Mouse (Mus musculus): ENCODE measurements at regions not wholly inside any gene's neighbourhood (a gene's known extent, or its start where the extent isn't known, plus 50 kb on each side); places are given as distances from the start of the nearest gene placed in this dataset.
"Not testable (repeated sequence)": the region's sequence is repeated elsewhere in the genome, so short reads cannot be mapped to it uniquely, and the experiment has no call there.

DNA sequence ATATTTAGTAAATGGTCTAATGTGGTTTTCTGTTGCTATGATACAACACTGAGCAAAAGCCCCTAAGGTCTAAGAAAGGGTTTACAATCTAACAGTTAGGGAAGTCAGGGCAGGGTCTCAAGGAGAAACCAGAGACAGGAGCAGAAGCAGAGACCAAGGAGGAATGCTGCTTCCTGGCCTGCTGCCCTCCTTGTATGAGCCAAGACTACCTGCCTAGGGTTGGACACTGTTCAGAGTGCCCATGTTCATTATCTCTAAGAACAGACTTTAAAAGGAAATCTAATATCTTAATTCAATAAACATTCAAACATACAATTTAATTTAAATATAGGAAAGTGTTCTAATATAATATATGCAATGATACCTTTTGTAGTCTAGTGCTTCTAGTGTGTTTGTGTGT, 63.0 kb upstream of the Tmem106b start:
- DNase-seq (ENCODE audit: low spot score in 2 of 2), result no peak

- DNase-seq (ENCODE audit: low spot score in 2 of 2), result no peak
These were observed 74.9 kb upstream of the Tmem106b start for GRCm38 (mm10) chr6:12994701-12995100.

DNA sequence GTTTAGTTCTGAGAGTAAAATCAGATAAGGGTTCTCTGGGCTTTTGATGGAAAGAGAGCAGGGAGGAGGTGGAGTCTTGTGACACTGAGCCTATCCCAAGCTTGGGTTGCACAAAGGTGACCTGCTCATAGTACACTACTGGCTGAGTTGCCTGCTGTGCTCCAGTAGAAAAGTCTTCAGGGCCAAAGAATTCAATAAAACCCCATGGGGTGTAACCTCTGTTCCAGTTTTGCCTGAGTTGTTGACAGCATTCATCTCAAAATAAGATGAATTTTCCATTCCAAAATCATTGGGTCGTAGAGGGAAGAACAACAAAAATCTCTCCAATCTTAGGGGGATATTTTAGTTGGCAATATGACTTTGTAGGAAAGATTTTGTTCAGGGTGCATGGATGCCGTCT, 75.8 kb upstream of the Tmem106b start:
- no peak for DNase-seq (ENCODE audit: low spot score in 2 of 2)

GRCm38 (mm10) chr6:12977184-12977897, 92.2 kb upstream of the Tmem106b start:
- no peak for DNase-seq (ENCODE audit: low spot score in 2 of 2)

- no peak for DNase-seq (ENCODE audit: low spot score in 2 of 2)
These were observed 98.0 kb upstream of the Tmem106b start for GRCm38 (mm10) chr6:12971604-12972003.

GRCm38 (mm10) chr6:12967291-12967690, 102.3 kb upstream of the Tmem106b start:
- DNase-seq (ENCODE audit: low spot score in 2 of 2), result no peak

- peak in 1 of 2 experiments; percentile 4 for DNase-seq (ENCODE audit: low spot score in 2 of 2)
These were observed 111.8 kb upstream of the Tmem106b start for GRCm38 (mm10) chr6:12957797-12958196.

GRCm38 (mm10) chr6:12911610-12912009, 157.9 kb upstream of the Tmem106b start:
- no peak for DNase-seq (ENCODE audit: low spot score in 2 of 2)

DNA sequence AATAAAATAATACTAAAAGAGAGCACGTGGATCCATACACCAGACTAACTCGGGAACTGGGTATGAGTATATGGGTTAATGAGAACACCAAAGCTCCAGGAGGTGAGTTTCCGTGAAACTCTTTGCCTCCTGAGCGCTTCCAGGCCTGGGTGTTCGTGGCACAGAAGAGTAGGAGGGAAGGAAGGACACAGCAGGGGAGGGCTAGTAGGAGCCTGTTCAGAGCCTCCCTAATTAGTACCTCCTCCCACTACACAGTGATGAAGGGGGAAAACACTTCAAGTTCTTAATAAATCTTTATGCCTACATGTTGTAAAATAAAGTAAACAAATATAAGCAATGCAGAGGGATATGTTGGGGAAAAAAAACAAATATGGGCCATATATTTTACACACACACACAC, 143.7 kb upstream of the Thsd7a start:
- no peak for DNase-seq (ENCODE audit: low spot score in 2 of 2)

DNA sequence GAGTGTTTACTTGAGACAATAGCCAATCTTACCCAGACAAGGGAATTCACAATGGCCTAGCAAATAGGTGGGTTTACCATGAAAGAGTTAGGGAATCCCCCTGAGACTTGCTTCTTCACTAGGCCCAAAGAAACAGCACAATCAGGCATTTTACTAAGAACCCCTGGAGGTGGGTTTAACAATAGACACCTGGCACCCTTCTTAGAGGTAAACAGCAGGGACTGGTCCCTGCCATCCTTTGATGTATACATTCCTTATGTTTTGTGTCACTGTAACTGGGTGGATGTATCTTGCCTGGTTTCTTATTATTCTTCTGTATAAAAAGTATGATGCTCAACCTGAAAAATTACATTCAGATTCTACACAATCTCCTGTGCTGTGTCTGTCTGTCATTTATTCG, 127.7 kb upstream of the Thsd7a start:
- DNase-seq (ENCODE audit: low spot score in 2 of 2), result not testable (repeated sequence)

- no peak for DNase-seq (ENCODE audit: low spot score in 2 of 2)
These were observed 127.2 kb upstream of the Thsd7a start for GRCm38 (mm10) chr6:12876366-12876765.

- no peak for DNase-seq (ENCODE audit: low spot score in 2 of 2)
These were observed 119.0 kb upstream of the Thsd7a start for GRCm38 (mm10) chr6:12868251-12868650.

GRCm38 (mm10) chr6:12852041-12852440, 102.8 kb upstream of the Thsd7a start:
- no peak for DNase-seq (ENCODE audit: low spot score in 2 of 2)

DNA sequence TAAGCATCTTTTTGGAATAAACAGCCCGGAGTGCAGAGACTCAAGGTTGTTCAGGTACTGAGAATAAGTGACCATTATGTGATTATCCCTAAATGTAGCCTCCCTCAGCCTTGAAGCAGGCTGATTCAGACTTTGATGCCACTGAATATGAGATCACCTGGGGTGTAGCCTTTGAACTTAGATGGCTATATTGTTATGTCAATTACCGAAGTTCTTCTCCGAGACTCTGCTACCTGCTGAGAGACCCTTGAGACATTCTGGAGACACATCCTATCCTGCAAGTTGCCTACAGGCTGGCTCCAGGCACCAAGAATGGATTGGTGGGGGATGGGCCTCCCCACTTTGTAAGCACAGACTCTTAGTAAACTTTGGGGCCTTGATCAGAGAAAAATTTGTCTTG, 85.9 kb upstream of the Thsd7a start:
- not testable (repeated sequence) for DNase-seq (ENCODE audit: low spot score in 2 of 2)

DNA sequence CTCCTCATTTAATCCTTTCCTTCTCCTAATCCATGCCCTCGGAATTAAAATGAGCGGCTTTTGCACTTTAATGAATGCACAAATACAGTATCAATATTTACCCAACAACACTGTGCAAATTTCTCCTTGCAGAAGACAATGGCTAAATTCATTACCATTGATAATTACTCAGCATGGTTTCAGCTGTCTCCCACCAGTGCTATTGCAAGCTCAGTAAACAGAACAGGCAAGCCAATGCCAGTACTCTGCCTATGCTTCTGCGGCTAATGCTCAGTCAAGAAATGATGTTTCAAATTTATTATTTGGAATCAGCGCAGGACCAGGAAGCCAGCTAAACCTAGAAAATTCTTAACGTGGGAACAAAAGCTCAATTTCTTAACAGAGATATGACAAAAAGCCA, 84.1 kb upstream of the Thsd7a start:
- no peak for DNase-seq (ENCODE audit: low spot score in 2 of 2)

DNA sequence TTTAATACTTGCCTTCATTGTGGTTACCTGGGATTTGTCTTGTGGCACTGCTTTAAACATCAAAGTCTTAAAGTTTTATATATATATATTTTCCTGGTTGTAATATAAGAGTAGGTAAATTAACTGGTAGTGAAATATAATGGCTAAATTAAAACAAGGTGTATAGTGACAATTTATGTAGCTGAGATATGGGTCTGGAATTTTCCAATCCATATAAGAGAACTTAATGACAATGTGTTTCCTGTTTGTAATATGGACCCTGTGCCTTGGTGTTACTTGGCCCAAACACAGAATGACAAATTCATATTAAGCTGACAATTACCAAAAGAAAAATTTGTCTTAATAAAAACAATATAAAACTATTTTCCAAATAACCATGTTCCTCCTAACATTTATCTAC, 82.7 kb upstream of the Thsd7a start:
- DNase-seq (ENCODE audit: low spot score in 2 of 2), result no peak

DNA sequence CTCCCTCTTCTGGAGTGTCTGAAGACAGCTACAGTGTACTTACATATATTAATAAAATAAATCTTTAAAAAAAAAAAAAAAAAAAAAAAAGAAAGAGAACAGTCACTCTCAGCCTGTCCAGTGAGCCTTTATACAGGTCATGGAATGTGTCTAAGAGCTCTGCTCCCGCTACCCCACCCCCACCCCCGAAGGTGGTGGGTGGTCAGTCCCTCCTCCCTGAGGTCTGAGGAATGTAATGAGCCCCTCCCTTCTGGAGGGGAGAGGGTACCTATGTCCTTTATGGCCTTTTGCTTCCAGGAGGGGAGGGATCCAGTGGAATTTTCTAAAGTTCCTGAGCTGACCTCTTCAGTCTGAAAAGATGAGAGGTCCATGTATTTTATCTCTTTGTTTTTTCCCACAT, 82.3 kb upstream of the Thsd7a start:
- no peak for DNase-seq (ENCODE audit: low spot score in 2 of 2)

- DNase-seq (ENCODE audit: low spot score in 2 of 2), result no peak
These were observed 78.5 kb upstream of the Thsd7a start for GRCm38 (mm10) chr6:12827745-12828144.

DNA sequence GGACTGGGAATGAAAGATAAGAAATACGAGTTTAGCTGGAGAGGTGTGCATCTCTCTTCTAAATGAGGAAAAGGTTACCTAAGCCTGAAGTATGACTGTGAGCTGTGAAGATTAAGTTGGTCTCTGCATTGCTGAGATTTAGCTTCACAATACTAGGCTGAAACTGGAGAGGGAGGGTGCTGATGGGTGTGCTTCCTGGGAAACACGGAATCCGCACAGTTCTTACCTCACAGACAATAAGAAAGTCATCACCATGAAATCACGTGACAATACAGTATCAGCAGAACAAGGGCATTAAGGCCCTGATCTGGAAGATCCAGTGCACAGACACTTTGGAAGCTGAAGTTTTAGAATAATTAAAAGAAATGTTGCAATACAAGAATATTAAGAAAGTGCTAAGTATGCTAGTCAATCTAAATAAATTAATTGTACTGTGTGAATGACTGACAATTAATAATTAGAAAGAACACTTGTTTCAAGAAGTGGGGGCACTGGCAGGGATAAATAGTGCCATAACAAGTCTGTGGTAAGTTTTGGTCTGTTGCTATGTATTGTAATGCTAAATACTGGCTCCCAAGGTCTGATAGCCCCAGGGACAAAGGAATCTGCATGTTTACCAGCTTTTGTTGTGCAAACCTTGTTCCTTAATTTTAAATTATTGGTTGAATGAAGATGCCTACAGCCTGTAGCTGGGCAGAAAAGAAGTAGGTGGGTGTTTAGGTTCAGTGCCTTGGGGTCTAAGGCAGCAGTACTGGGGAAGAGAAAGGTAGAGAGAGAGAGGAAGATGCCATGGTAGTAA, 66.0 kb upstream of the Thsd7a start:
- no peak for DNase-seq (ENCODE audit: low spot score in 2 of 2)

DNA sequence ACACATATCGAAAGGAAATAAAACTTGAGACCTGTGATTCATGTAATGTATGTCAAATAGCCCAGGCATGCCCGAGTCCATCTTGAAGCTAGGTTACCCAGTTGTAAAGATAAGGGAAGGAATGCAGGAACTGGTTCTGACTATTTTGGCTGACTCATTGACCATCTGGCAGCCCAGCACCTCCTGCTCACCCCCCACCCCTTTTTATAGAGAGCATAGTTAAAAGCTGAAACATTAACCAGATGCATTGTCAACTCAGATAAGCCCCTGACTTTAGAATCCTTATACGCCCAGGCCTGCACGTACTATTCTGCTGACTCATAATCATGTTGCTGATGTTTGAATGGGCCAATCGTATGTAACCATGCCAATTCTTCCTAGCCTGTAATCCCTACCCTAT, 64.6 kb upstream of the Thsd7a start:
- DNase-seq (ENCODE audit: low spot score in 2 of 2), result not testable (repeated sequence)

- no peak for DNase-seq (ENCODE audit: low spot score in 2 of 2)
These were observed 63.3 kb upstream of the Thsd7a start for GRCm38 (mm10) chr6:12812467-12812866.

DNA sequence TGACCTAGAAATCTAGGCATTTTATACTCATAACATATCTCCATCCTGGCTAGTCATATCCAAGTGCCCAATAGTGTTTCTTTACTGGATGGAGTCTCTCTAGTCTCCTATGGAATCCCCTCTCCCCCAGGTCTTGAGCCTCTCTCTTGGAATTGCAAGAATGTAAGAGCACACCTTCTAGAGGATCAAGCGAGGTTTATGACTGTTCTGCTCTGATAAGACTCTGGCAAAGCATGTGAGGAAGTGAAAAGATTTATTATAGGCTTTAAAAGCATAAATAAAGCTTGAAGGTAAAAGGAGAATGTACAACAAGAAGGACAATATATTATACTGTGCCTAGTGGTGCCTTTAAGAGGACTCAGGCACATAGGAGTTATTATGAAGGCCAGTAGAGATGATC, 62.8 kb upstream of the Thsd7a start:
- DNase-seq (ENCODE audit: low spot score in 2 of 2), result no peak

DNA sequence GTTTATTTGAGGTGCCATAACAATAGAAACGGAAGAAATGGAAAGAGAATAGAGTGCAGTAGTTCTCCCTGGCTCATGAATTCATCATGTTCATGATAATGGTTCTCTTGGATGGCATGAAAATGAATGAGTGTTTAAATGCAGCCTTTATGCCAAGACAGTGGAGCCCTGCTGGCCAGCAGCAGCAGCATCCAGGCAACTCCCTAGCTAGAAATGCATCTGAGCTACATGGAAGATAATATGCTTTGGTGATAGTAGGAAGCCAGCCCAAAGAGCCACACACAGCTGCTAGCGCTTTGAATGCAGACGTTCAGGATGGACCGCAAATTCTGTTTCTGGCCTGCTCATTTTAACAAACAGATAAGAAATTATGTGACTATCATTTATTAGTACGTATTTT, 60.4 kb upstream of the Thsd7a start:
- DNase-seq (ENCODE audit: low spot score in 2 of 2), result no peak

Data from frontal cortex, postnatal 14 days (tissue).